Mouse (Mus musculus) lung, embryonic 14.5 days (tissue): ENCODE data around the gene Cmklr1. TPM values are rescaled to one million over a fixed set of nuclear protein-coding genes. Genes with fewer than 3 reads are reported as not detected.

ENCODE experiments used
- ATAC-seq: fragments of 200-750 bp; cut with Nextera tagmentation; 2 replicates; pipeline ENCODE4 v1.8.0; 2017; ENCODE audit warnings: mild to moderate bottlenecking, moderate TSS enrichment, moderate library complexity; ENCODE audit not compliant: insufficient read depth
- DNase-seq: peaks from one replicate; pipeline ENCODE4 v3.0.0-alpha.2; 2015
- H3K27ac ChIP-seq: fragments of 300-500 bp; sonication (generic); 2 replicates; pipeline ENCODE4 v1.5.1; 2014; ENCODE audit warnings: low read depth, mild to moderate bottlenecking, moderate library complexity
- H3K27me3 ChIP-seq: fragments of 300-500 bp; sonication (generic); 2 replicates; pipeline ENCODE4 v1.6.1; 2014; ENCODE audit warnings: low read length, control low read depth; ENCODE audit not compliant: insufficient read depth
- H3K36me3 ChIP-seq: fragments of 300-500 bp; sonication (generic); 2 replicates; pipeline ENCODE4 v1.6.1; 2014; ENCODE audit warnings: control low read depth; ENCODE audit not compliant: insufficient read depth
- H3K4me1 ChIP-seq: fragments of 300-500 bp; sonication (generic); 2 replicates; pipeline ENCODE4 v1.6.1; 2014; ENCODE audit warnings: antibody characterized with exemption, control low read depth; ENCODE audit not compliant: insufficient read depth
- H3K4me2 ChIP-seq: fragments of 300-500 bp; sonication (generic); 2 replicates; pipeline ENCODE4 v1.6.1; 2014; ENCODE audit warnings: mild to moderate bottlenecking
- H3K4me3 ChIP-seq: fragments of 300-500 bp; sonication (generic); 2 replicates; pipeline ENCODE4 v1.5.1; 2014; ENCODE audit warnings: low read depth, low read length
- H3K9ac ChIP-seq: fragments of 300-500 bp; sonication (generic); 2 replicates; pipeline ENCODE4 v1.6.1; 2014
- H3K9me3 ChIP-seq: fragments of 300-500 bp; sonication (generic); 2 replicates; pipeline ENCODE4 v1.6.1; 2016; ENCODE audit warnings: low read depth, low read length, control low read depth
- CTCF ChIP-seq: IDR thresholded peaks from 2 replicates; pipeline ENCODE4 v1.5.1; 2016; ENCODE audit warnings: antibody characterized with exemption, low read depth
- WGBS: fragments of 180-500 bp; shearing (Covaris S2); extraction: QIAGEN DNeasy Blood & Tissue Kit; methylation state at CpG from one replicate; pipeline ENCODE4 v1.1.7; 2014; 5-methylcytosine and 5-hydroxymethylcytosine counted together
- polyA plus RNA-seq: library from polyadenylated mRNA; unstranded; fragments of >200 nt; fragmentation: Nextera tagmentation; extraction: Ambion mirVana; gene quantifications from 2 replicates; pipeline ENCODE4 v1.2.1, GENCODE M21; 2014

Cmklr1 gene
- polyA plus RNA-seq, 1 experiment from 2014 or later = 8.3 TPM

DNA sequence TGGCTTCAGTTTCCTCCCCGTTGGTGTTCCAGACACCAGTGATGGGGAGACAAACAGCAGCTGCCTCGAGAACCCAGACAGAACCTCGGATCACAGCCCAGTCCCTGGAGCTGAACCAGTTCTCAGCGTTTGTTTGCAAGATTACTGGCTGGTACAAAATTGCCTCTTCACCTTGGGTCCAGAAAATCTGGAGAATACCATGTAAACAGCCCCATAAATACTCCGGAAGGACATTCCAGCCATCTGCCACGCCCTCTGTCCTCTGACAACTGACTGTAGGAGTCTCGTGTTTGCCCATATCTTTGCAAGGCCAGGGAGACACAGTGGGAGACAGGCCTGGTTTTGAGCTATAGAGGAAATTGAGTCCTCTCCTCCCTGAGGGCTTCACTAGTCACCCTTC lies 24.6 kb upstream of the Cmklr1 start:
- TF ChIP-seq CTCF = no peak
- H3K36me3 ChIP-seq = no peaks in the 10 kb centered on the region
- no peak overlapping the region for H3K4me2 ChIP-seq
- no peak overlapping the region for H3K27ac ChIP-seq
- H3K4me3 ChIP-seq = no peak overlapping the region
- H3K4me1 ChIP-seq = no peaks in the 10 kb centered on the region
- DNase-seq (no peak), ATAC-seq (no peak)
- no peaks in the 10 kb centered on the region for H3K27me3 ChIP-seq
- H3K9me3 ChIP-seq = no peaks in the 10 kb centered on the region
- H3K9ac ChIP-seq = no peak overlapping the region
- WGBS = 64% methylated on average over 7 of the region's 7 CpGs

DNA sequence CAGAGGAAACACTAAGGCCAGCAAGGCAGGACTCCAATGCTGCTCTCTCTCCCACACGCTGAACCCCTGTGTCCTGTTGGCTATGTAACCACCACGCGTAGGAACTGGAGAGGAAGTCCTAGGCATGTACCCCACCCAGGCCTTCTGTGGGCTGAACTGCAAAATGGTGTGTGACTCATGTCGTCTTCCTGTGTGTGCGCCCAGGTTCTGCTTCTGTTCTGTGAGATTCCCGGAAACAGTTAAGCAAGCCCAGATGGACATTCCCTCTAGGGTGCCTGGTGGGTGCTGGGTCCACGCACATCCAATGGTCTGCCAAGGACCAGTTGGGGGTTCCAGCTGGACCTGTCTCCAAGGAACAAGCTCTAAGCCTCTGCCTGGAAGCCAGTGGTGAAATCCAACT lies 22.2 kb upstream of the Cmklr1 start:
- H3K27ac ChIP-seq = no peak overlapping the region
- DNase-seq = no peak
- no peaks in the 10 kb centered on the region for H3K9me3 ChIP-seq
- no peak for ATAC-seq
- no peak overlapping the region for H3K4me3 ChIP-seq
- WGBS = 72% methylated on average over 7 of the region's 7 CpGs
- H3K4me1 ChIP-seq = no peaks in the 10 kb centered on the region
- H3K9ac ChIP-seq = no peak overlapping the region
- no peak overlapping the region for H3K4me2 ChIP-seq
- no peaks in the 10 kb centered on the region for H3K27me3 ChIP-seq
- TF ChIP-seq CTCF = no peak
- no peaks in the 10 kb centered on the region for H3K36me3 ChIP-seq

DNA sequence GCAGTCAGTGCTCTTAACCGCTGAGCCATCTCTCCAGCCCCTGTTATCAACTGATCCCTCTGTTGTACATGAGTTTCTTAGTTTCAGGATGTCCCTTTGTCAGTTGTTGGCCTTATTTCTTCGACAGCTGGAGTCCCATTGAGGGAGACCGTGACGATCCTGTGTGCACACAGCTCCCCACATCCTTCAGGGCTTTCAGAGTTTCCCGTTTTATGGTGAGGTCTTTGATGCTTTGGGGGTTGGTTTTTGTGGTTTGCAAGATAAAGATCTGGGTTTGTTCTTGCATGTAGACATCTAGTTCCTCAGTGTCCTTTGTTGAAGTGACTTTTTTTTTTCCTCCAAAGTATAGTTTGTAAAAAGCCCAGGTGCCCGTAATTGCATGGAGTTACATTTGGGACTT lies 20.4 kb upstream of the Cmklr1 start:
- no peak overlapping the region for H3K4me2 ChIP-seq
- no peak overlapping the region for H3K4me3 ChIP-seq
- TF ChIP-seq CTCF = no peak
- no peak for ATAC-seq
- no peak for DNase-seq
- 76% methylated on average over 6 of the region's 6 CpGs for WGBS
- no peaks in the 10 kb centered on the region for H3K36me3 ChIP-seq
- H3K9ac ChIP-seq = no peak overlapping the region
- no peaks in the 10 kb centered on the region for H3K9me3 ChIP-seq
- no peaks in the 10 kb centered on the region for H3K4me1 ChIP-seq
- no peaks in the 10 kb centered on the region for H3K27me3 ChIP-seq
- no peak overlapping the region for H3K27ac ChIP-seq

DNA sequence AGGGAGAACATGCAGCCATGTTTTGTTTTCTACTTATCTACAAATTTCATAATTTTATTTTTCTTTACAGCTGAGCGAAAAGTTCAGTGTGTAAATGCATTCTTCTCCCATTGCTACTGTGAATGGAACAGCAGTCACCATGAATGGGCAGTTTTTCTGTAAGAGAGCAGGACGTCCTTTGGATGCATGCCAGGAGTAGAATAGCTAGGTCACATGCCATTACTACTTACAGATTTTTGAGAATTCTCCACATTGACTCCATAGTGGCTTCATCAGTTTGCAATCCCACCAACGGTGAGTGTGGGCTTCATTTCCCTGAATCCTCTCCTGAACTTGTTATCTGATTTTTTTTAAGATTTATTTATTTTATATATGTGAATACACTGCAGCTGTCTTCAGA lies 19.9 kb upstream of the Cmklr1 start:
- Histone ChIP-seq H3K36me3 (no peaks in the 10 kb centered on the region), H3K9ac (no peak overlapping the region), H3K27me3 (no peaks in the 10 kb centered on the region), H3K4me2 (no peak overlapping the region), H3K27ac (no peak overlapping the region), H3K4me1 (no peaks in the 10 kb centered on the region), H3K4me3 (no peak overlapping the region), H3K9me3 (no peaks in the 10 kb centered on the region)
- TF ChIP-seq CTCF = no peak
- 53% methylated on average over 3 of the region's 3 CpGs for WGBS
- ATAC-seq (no peak), DNase-seq (peak; percentile 57)

DNA sequence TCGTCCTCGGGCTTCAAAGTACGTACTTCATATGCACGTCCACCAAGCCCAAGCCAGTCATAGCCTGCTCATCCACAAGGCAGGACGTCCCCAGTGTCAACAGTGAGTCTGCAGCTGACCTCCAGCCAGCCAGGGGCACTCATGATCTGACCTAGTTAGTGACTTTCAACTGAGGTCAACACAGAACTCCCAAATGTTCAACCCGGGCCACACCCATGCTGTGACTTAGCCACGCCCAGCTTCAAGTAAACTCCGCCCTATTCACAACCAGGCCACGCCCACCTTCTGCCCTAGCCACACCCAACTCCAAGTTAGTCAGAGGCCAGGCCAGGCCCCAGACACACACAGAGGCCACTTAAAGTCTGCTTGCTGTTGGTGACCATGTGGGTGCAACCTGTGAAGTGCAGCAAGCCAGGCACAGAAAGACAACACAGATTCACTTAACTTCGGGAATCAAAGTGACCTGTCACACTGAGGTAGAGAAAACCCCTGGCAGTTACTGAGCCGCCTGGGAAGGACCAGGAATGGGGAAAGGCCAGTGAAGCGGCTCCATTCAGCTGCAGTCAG lies 14.5 kb upstream of the Cmklr1 start:
- no peaks in the 10 kb centered on the region for H3K9me3 ChIP-seq
- no peak overlapping the region for H3K27ac ChIP-seq
- no peaks in the 10 kb centered on the region for H3K4me1 ChIP-seq
- no peaks in the 10 kb centered on the region for H3K27me3 ChIP-seq
- H3K36me3 ChIP-seq = no peaks in the 10 kb centered on the region
- H3K4me2 ChIP-seq = no peak overlapping the region
- DNase-seq (no peak), ATAC-seq (no peak)
- WGBS = 66% methylated on average over 12 of the region's 12 CpGs
- TF ChIP-seq CTCF = no peak
- H3K4me3 ChIP-seq = no peak overlapping the region
- no peak overlapping the region for H3K9ac ChIP-seq

DNA sequence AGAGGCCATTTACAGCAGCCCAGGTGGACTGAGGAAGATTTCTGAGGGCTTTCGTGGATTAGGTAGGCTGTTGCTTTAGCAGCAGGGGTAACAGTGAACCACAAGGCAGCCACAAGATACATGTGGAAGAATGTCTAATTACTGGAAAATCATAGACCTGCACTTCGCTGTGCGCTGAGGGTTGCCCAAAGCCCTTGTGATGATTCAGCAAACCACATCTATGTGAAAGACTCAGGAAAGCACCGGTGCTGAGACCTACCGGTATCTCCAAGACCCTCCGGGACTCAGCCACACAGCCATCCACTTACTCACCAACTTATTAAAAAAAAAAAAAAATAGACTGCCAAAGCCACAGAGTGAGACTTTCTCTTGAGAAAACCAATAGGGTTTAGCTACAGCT lies 13.9 kb upstream of the Cmklr1 start:
- ATAC-seq = no peak
- H3K9me3 ChIP-seq = no peaks in the 10 kb centered on the region
- no peak overlapping the region for H3K4me3 ChIP-seq
- 88% methylated on average over 6 of the region's 6 CpGs for WGBS
- DNase-seq = no peak
- no peak for TF ChIP-seq CTCF
- H3K27ac ChIP-seq = no peak overlapping the region
- H3K4me1 ChIP-seq = no peaks in the 10 kb centered on the region
- no peaks in the 10 kb centered on the region for H3K27me3 ChIP-seq
- no peak overlapping the region for H3K4me2 ChIP-seq
- no peaks in the 10 kb centered on the region for H3K36me3 ChIP-seq
- no peak overlapping the region for H3K9ac ChIP-seq

DNA sequence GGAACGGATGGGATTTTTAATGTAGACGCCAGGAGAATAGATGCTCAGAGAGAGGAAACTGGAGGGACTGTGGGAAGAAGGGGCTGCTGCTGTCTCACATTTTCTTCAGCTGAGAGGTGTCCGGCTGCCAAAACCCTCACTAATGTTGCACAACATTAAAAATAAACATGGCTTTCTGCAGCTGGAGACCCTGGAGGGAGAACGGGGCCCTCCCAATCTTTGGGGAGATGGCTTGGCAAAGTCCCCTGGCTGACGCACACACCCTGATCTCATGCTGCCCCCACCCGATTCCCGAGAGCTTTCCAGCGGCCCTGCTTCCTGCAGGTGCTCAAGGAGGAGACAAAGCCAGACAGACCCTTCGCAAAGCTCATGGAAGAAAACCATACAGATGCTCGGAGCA lies 10.6 kb upstream of the Cmklr1 start:
- no peak overlapping the region for H3K9ac ChIP-seq
- H3K9me3 ChIP-seq = no peaks in the 10 kb centered on the region
- no peaks in the 10 kb centered on the region for H3K27me3 ChIP-seq
- no peak overlapping the region for H3K4me3 ChIP-seq
- peak; percentile 77 for ATAC-seq
- no peak overlapping the region for H3K27ac ChIP-seq
- peak; percentile 86 for DNase-seq
- WGBS = 38% methylated on average over 10 of the region's 10 CpGs
- no peaks in the 10 kb centered on the region for H3K36me3 ChIP-seq
- TF ChIP-seq CTCF = peak; percentile 12; the same call in 1 of the 2 replicates
- H3K4me2 ChIP-seq = no peak overlapping the region
- no peaks in the 10 kb centered on the region for H3K4me1 ChIP-seq

DNA sequence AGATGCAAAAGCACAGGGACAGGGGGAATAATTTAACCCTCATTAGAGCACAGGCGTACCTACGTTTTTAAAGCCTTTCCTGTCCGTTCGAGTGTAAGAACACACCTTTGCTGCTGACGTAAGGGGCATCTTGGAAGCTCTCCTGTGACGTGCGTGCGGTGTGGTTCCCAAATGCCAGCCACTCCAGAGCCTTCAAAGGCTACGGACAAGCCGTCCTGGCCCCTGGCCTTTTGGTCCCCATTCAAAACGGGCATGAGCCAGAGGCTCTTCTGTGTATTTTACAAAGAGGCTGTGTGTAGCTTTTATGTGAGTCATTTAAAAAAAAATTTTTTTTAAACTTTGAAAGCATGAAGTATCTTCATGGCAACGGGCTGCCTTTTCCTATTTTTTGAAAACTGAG lies 4.6 kb upstream of the Cmklr1 start:
- ATAC-seq = no peak

More for the DNA sequence above, 4.6 kb upstream of the Cmklr1 start:
- H3K9me3 ChIP-seq = no peaks in the 10 kb centered on the region
- WGBS = 79% methylated on average over 12 of the region's 12 CpGs
- H3K27ac ChIP-seq = no peak overlapping the region
- no peak overlapping the region for H3K4me2 ChIP-seq
- H3K36me3 ChIP-seq = no peaks in the 10 kb centered on the region
- no peak overlapping the region for H3K4me3 ChIP-seq
- H3K27me3 ChIP-seq = no peaks in the 10 kb centered on the region
- TF ChIP-seq CTCF = no peak
- 0 out of 2 replicates have a peak, but pooled peaks cover 4% of the 10 kb centered on the region for H3K4me1 ChIP-seq
- no peak overlapping the region for H3K9ac ChIP-seq
- DNase-seq = no peak
